7 mouse cellular contexts compared by ENCODE assay signal in genomic region chr1:153035328-153035944, GRCm38 (mm10).
DNase-seq lines count a peak whose midpoint lies in the region; ATAC-seq lines count a peak whose summit lies in the region.

No protein-coding gene starts in this region.

- H3K4me3 ChIP-seq in lung, embryonic 16.5 days (ENCODE audit: low read length) = no peak overlapping the region

- H3K4me2 ChIP-seq in lung, embryonic 16.5 days (ENCODE audit: low read depth, low read length) = no peak overlapping the region

- H3K36me3 ChIP-seq in lung, embryonic 16.5 days (ENCODE audit: control insufficient read depth, insufficient read depth, low read length) = no peaks in the 10 kb centered on the region

- peak overlapping the region; percentile 78 for H3K27ac ChIP-seq in lung, embryonic 16.5 days (ENCODE audit: low read length)

- peak overlapping the region; percentile 11; the same call in 1 of the 2 replicates for H3K9ac ChIP-seq in lung, embryonic 16.5 days (ENCODE audit: low read length)

- peak; percentile 45; the same call in 1 of the 2 replicates for ATAC-seq in lung, embryonic 16.5 days (ENCODE audit: low read depth)

- WGBS in lung, embryonic 16.5 days = 29% methylated on average over 6 of the region's 6 CpGs

- H3K27me3 ChIP-seq in lung, embryonic 16.5 days (ENCODE audit: control insufficient read depth, insufficient read depth, low read depth, low read length) = no peaks in the 10 kb centered on the region

- peak; percentile 53 for DNase-seq in CD4-positive, CD25-positive, alpha-beta regulatory T cell, adult 2 months (ENCODE audit: low read depth, low spot score)
- peak; percentile 79 for DNase-seq in NIH3T3 (ENCODE audit: low read depth)
- peak; percentile 83 to 89 for DNase-seq in cerebellum, postnatal 25 days
- DNase-seq in frontal cortex, postnatal 36 days (ENCODE audit: low spot score in 2 of 2) = peak; percentile 72 to 84
- DNase-seq in kidney, postnatal 4 days = peak; percentile 80 to 83
- peak; percentile 30 for DNase-seq in retina, postnatal 7 days (ENCODE audit: low read depth, low spot score)

- H3K4me1 ChIP-seq in lung, embryonic 16.5 days (replicated peaks; ENCODE audit: control insufficient read depth, insufficient read depth, low read length) = peaks cover 36% of the 10 kb centered on the region

- H3K9me3 ChIP-seq in lung, embryonic 16.5 days (ENCODE audit: control insufficient read depth, low read length) = peaks cover 5% of the 10 kb centered on the region; the same call in 1 of the 2 replicates

Comparison
In these comparisons a context has a peak if more than half of its experiments do, and no peak if none do; other contexts are left out.
1. DNase-seq: peak in every context shown above with its lines; median percentile 86 in cerebellum, postnatal 25 days; 82 in kidney, postnatal 4 days; 79 in NIH3T3; 78 in frontal cortex, postnatal 36 days; 53 in CD4-positive, CD25-positive, alpha-beta regulatory T cell, adult 2 months; 30 in retina, postnatal 7 days.